Mouse (Mus musculus) embryo, embryonic 11.5 days (tissue): ENCODE measurements around the gene Fanca.
"Not testable (repeated sequence)": the region's sequence is repeated elsewhere in the genome, so short reads cannot be mapped to it uniquely, and the experiment has no call there.

Experiments
- DNase-seq: peaks from one replicate; pipeline ENCODE4 v3.0.0-alpha.2; 2012; ENCODE audit warnings: low read depth, low spot score

Gene Fanca

DNA sequence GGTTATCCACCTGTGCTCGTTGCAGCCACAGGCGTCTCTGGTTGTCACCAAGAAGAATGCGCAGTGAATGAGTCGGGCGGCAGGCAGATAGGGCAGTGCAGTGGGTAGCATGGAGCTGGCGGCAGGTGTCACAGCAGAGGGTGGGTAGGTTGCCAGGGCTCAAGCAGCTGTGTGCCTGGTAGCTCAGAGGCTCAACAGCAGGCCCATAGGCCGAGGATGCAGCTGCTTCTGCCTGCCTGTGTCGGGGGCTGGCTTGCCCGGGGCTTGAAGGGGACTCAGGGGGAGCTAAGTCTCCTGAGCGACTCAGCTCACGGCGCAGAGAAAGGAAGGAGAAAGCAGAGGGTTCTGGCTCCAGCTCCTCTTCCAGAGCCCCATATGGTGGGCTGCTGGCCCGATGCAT lies 85.1 kb downstream of the Fanca start:
- DNase-seq = no peak

DNA sequence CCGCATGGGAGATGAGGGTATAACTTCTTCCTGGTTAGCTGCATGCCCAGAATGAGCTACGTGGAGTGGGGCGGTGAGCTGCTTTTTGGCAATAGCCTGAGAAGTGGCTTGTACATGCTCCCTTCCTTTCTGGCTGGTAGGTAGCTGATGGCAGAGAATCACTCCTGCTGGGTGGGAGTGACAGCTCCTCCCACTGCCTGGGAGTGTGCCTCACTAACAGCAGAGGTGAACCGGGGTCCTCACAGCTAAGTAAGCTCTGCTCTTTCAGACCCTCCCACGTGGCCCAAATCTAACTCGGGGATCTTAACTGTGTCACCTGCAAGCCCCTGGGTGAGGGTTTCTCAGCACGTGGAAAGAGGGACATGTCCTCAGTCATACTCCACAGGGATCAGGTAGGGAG lies 85.8 kb downstream of the Fanca start:
- no peak for DNase-seq

DNA sequence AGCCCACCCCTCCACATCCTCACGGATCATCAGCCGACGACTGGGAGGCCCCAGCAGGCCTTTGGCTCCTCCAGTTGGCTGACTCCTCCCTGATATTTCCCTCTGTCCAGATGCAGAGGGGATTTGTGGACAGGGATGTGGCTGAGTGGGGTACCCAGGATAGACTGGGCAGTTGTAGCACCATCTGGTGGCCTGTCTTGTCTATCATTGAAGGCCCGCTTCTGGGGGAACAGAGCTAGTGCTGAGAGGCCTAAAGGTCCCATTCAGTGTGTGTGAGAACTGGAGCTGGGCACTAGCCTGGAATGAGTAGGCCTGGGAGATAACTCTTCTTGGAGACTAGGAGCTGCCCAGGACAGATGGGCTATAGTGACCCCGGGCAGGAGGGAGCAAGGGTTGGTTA lies 86.6 kb downstream of the Fanca start:
- DNase-seq = no peak

DNA sequence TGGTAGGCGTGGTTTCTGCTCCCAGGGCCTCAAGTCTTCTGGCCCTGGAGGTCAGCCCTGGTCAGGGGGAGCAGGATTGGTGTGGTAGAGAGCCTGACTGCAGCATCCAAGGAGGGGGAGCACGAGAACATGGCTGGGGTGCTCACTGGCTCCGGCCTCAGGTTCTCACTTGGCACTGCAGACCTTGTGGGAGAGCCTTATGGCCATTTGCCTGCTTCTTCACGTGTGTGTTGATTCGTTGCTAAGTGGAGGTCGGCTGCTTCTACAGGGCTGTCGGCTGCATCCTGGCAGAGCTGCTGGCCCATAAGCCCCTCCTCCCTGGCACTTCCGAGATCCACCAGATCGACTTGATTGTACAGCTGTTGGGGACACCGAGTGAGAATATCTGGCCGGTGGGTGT lies 88.0 kb downstream of the Fanca start:
- not testable (repeated sequence) for DNase-seq

DNA sequence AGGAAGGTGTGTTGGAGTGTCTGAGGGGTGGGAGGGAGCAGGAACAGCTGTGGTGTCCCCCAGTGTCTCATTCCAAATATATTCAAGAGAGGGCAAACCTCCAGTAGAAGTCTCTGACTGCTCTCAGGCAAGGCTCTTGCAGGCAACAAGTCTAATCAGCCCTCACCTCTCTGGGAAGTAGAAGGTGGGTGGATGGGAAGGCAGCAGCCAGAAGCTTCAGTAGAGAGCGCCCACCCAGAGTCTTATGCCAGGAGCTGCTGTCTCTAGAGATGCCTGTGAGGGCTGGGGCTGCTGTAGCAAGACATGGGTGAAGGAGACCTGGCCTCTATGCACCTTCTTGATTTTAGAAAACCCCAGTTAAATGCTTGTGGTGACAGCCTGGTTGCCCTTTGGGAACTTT lies 90.0 kb downstream of the Fanca start:
- DNase-seq = no peak

DNA sequence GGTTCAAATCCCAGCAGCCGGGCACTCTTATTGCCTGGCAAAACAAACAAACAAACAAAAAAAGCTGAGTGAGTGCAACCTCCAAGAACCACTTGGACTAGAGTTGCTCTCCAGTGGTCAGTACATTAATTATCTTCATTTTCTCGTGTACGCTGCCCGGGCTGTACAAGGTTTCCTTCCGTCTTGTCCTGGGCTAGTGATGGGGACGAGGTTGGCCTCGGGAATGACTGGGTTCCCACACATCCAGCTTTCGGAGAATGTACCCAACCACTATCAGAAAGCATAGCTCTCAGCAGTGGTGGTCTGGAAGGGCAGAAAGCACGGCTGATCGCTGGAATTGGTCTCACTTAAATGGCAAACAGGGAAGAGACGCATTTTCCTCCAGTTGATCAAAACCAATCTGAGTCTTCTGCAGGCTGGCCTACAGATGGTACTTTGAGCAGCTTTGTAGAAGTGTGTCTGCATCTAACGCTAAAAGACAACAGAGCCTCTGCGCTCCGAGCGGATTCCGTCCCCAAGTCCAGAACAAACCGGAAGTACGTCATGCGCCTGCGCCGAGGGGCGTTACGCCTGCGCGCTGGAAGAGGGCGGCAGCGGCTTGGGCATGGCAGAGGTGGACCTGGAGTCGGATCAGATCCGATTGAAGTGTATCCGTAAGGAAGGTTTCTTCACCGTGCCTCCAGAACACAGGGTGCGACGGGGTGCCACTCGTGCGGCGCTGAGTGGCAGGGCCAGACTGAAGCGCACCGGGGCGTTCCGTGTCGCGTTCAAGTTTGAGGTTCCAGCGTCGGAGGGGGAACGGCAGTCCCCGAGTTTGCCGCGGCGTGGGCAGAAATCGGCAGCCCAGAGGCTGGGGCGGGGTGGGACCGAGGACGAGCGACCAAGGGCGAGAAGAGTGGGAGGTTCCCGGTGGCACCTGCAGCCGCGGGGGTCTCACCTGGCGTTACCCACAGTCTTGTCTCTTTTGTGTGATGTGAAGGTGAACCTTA lies 93.8 kb downstream of the Fanca start, which contains the start of gene Cdk10:
Gene Cdk10 (plus strand): TSS at position 565 of the 989 bp plus-strand sequence.
- DNase-seq = peak; percentile 86

DNA sequence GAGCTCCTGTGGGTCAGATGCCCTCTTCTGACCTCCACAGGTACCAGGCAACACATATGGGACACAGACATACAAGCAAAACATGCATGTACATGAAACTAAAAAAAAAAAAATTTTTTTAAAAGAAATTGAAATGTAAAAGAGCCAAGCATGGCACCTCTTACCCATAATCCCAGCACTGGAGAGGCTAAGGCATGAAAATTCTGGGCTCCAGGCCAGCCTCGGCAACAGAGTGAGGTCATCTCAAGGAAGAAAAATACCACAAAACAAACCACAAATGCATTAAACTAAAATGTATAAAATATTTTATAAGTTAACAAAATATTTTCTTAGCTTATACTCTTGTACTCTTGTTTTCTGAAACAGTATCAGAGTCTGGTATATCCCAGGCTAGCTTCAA lies 97.5 kb downstream of the Fanca start:
- DNase-seq = no peak
